Mouse (Mus musculus) kidney, adult 2 months (tissue): Measurements from ENCODE around the gene Snapc3. TPM values are rescaled to one million over a fixed set of nuclear protein-coding genes. Genes with fewer than 3 reads are reported as not detected.
A peak's percentile ranks its signal among the peaks of the same experiment; 100 is the strongest.
"Not testable (repeated sequence)": the region's sequence is repeated elsewhere in the genome, so short reads cannot be mapped to it uniquely, and the experiment has no call there.

ENCODE experiments used
- DNase-seq: peaks from one replicate; pipeline ENCODE4 v3.0.0; 2021
- H3K27ac ChIP-seq: fragments of 200-500 bp; 2 replicates; pipeline ENCODE4 v1.5.1; 2012; ENCODE audit warnings: low read depth, low read length, control low read depth, inconsistent platforms; ENCODE audit not compliant: insufficient read depth
- H3K27me3 ChIP-seq: fragments of 200-500 bp; replicated peaks from 2 replicates; pipeline ENCODE4 v1.6.1; 2012; ENCODE audit warnings: mild to moderate bottlenecking, moderate library complexity, low read length, inconsistent platforms; ENCODE audit not compliant: control insufficient read depth, insufficient read depth
- H3K36me3 ChIP-seq: fragments of 200-500 bp; 2 replicates; pipeline ENCODE4 v1.6.1; 2012; ENCODE audit warnings: mild to moderate bottlenecking, moderate library complexity, low read length, inconsistent platforms; ENCODE audit not compliant: control insufficient read depth, insufficient read depth
- H3K4me1 ChIP-seq: fragments of 200-500 bp; 2 replicates; pipeline ENCODE4 v1.6.1; 2011; ENCODE audit warnings: low read length; ENCODE audit not compliant: control insufficient read depth, insufficient read depth
- H3K4me3 ChIP-seq: fragments of 200-500 bp; 2 replicates; pipeline ENCODE4 v1.5.1; 2011; ENCODE audit warnings: mild to moderate bottlenecking, low read depth, low read length, control low read depth; ENCODE audit not compliant: insufficient read depth
- CTCF ChIP-seq: fragments of 200-500 bp; conservative IDR thresholded peaks from 2 replicates; pipeline ENCODE4 v1.5.1; 2011; ENCODE audit warnings: low read depth, mild to moderate bottlenecking, control low read depth, low read length, moderate library complexity, mixed read lengths; ENCODE audit not compliant: insufficient read depth, insufficient read length
- POLR2A ChIP-seq: fragments of 200-500 bp; IDR thresholded peaks from one replicate; pipeline ENCODE4 v1.6.1; 2011; ENCODE audit warnings: low read depth, low read length, control low read depth
- WGBS: fragments of 180-500 bp; shearing (Covaris S2); methylation state at CpG from one replicate; pipeline ENCODE4 v1.1.7; 2018; 5-methylcytosine and 5-hydroxymethylcytosine counted together
- polyA plus RNA-seq: library from polyadenylated mRNA; depleted of rRNA; stranded (reverse); fragments of >200 nt; gene quantifications from 2 replicates; pipeline ENCODE4 v1.2.3, GENCODE M21; 2012; rRNA removed

The Snapc3 gene
- polyA plus RNA-seq, 1 experiment = 8.0 TPM

GRCm38 (mm10) chr4:83514183-83514582, 96.7 kb downstream of the Snapc3 start:
- no peaks in the 10 kb centered on the region for H3K36me3 ChIP-seq
- no peak overlapping the region for H3K4me3 ChIP-seq
- TF ChIP-seq CTCF (no peak), POLR2A (no peak)
- DNase-seq = no peak
- H3K4me1 ChIP-seq = no peaks in the 10 kb centered on the region
- no peaks in the 10 kb centered on the region for H3K27me3 ChIP-seq
- 90% methylated on average over 1 of the region's 1 CpGs for WGBS
- no peak overlapping the region for H3K27ac ChIP-seq

GRCm38 (mm10) chr4:83514976-83515669, 97.6 kb downstream of the Snapc3 start:
- peak; percentile 30; the same call in 1 of the 2 replicates for TF ChIP-seq CTCF
- no peak for TF ChIP-seq POLR2A
- no peak overlapping the region for H3K4me3 ChIP-seq
- no peaks in the 10 kb centered on the region for H3K4me1 ChIP-seq
- WGBS = 83% methylated on average over 10 of the region's 10 CpGs
- H3K27me3 ChIP-seq = no peaks in the 10 kb centered on the region
- no peaks in the 10 kb centered on the region for H3K36me3 ChIP-seq
- H3K27ac ChIP-seq = no peak overlapping the region
- DNase-seq = no peak

- H3K36me3 ChIP-seq, H3K27me3 ChIP-seq, DNase-seq, H3K4me3 ChIP-seq, H3K4me1 ChIP-seq, H3K27ac ChIP-seq: not testable (repeated sequence)
- WGBS = 95% methylated on average over 5 of the region's 6 CpGs
These were observed 98.6 kb downstream of the Snapc3 start for GRCm38 (mm10) chr4:83516144-83516543.

Other genes starting within 250 kb of the Snapc3 start
- gene Ttc39b, start 93.5 kb upstream of the Snapc3 start, polyA plus RNA-seq = 2.0 and 2.5 TPM in 2 replicates
- gene Psip1, start 68.7 kb downstream of the Snapc3 start, polyA plus RNA-seq = 10.6 and 11.0 TPM in 2 replicates
- 0.72 TPM in 2 replicates for gene Ccdc171, start 107.8 kb downstream of the Snapc3 start, polyA plus RNA-seq